Mouse (Mus musculus) kidney, adult 2 months (tissue): Measurements from ENCODE around the gene Smox. TPM values are rescaled to one million over a fixed set of nuclear protein-coding genes. Genes with fewer than 3 reads are reported as not detected.

Source experiments
- DNase-seq: peaks from one replicate; pipeline ENCODE4 v3.0.0; 2021
- H3K27ac ChIP-seq: fragments of 200-500 bp; 2 replicates; pipeline ENCODE4 v1.5.1; 2012; ENCODE audit warnings: low read depth, low read length, control low read depth, inconsistent platforms; ENCODE audit not compliant: insufficient read depth
- H3K27me3 ChIP-seq: fragments of 200-500 bp; replicated peaks from 2 replicates; pipeline ENCODE4 v1.6.1; 2012; ENCODE audit warnings: mild to moderate bottlenecking, moderate library complexity, low read length, inconsistent platforms; ENCODE audit not compliant: control insufficient read depth, insufficient read depth
- H3K36me3 ChIP-seq: fragments of 200-500 bp; 2 replicates; pipeline ENCODE4 v1.6.1; 2012; ENCODE audit warnings: mild to moderate bottlenecking, moderate library complexity, low read length, inconsistent platforms; ENCODE audit not compliant: control insufficient read depth, insufficient read depth
- H3K4me1 ChIP-seq: fragments of 200-500 bp; 2 replicates; pipeline ENCODE4 v1.6.1; 2011; ENCODE audit warnings: low read length; ENCODE audit not compliant: control insufficient read depth, insufficient read depth
- H3K4me3 ChIP-seq: fragments of 200-500 bp; 2 replicates; pipeline ENCODE4 v1.5.1; 2011; ENCODE audit warnings: mild to moderate bottlenecking, low read depth, low read length, control low read depth; ENCODE audit not compliant: insufficient read depth
- CTCF ChIP-seq: fragments of 200-500 bp; conservative IDR thresholded peaks from 2 replicates; pipeline ENCODE4 v1.5.1; 2011; ENCODE audit warnings: low read depth, mild to moderate bottlenecking, control low read depth, low read length, moderate library complexity, mixed read lengths; ENCODE audit not compliant: insufficient read depth, insufficient read length
- POLR2A ChIP-seq: fragments of 200-500 bp; IDR thresholded peaks from one replicate; pipeline ENCODE4 v1.6.1; 2011; ENCODE audit warnings: low read depth, low read length, control low read depth
- WGBS: fragments of 180-500 bp; shearing (Covaris S2); methylation state at CpG from one replicate; pipeline ENCODE4 v1.1.7; 2018; 5-methylcytosine and 5-hydroxymethylcytosine counted together
- polyA plus RNA-seq: library from polyadenylated mRNA; depleted of rRNA; stranded (reverse); fragments of >200 nt; gene quantifications from 2 replicates; pipeline ENCODE4 v1.2.3, GENCODE M21; 2012

Gene Smox
- polyA plus RNA-seq, 1 experiment, result 12.5 TPM

DNA sequence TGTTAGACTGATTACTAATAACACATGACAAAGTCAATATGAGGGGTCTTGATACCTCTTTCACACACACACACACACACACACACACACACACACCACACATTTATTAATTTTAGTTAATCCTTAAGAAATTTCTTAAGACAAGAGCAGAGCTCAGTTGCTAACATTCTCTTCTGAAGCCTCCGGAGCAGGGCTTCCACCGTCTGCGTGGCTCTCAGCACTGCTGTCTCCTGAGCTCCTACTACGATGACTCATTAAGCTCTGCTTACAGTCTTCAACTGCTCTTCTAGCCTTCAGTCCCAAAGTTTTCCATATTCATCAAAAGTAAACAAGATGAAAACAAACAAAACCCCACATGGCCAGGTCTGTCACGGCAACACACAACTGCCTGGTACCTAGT lies 40.8 kb upstream of the Smox start:
- H3K36me3 ChIP-seq, result no peaks in the 10 kb centered on the region
- no peaks in the 10 kb centered on the region for H3K4me1 ChIP-seq
- H3K27ac ChIP-seq, result no peak overlapping the region
- H3K4me3 ChIP-seq, result no peak overlapping the region
- no peak for DNase-seq
- H3K27me3 ChIP-seq, result no peaks in the 10 kb centered on the region
- 96% methylated on average over 5 of the region's 5 CpGs for whole genome bisulfite sequencing
- TF ChIP-seq CTCF, result no peak
- no peak for TF ChIP-seq POLR2A

- TF ChIP-seq CTCF, result no peak
- TF ChIP-seq POLR2A, result no peak
- peak; percentile 21 for DNase-seq
- H3K27ac ChIP-seq, result no peak overlapping the region
- no peaks in the 10 kb centered on the region for H3K27me3 ChIP-seq
- no peak overlapping the region for H3K4me3 ChIP-seq
- H3K4me1 ChIP-seq, result no peaks in the 10 kb centered on the region
- WGBS, result 61% methylated on average over 7 of the region's 7 CpGs
- H3K36me3 ChIP-seq, result no peaks in the 10 kb centered on the region
Measured at GRCm38 (mm10) chr2:131457728-131458127, 33.6 kb upstream of the Smox start.

GRCm38 (mm10) chr2:131460946-131461682 lies 30.2 kb upstream of the Smox start:
- WGBS, result 71% methylated on average over 9 of the region's 9 CpGs

GRCm38 (mm10) chr2:131462991-131463390 lies 28.3 kb upstream of the Smox start:
- DNase-seq, result no peak
- H3K4me1 ChIP-seq, result no peaks in the 10 kb centered on the region
- no peak overlapping the region for H3K27ac ChIP-seq
- no peak overlapping the region for H3K4me3 ChIP-seq
- H3K36me3 ChIP-seq, result no peaks in the 10 kb centered on the region
- WGBS, result 84% methylated on average over 4 of the region's 4 CpGs
- TF ChIP-seq POLR2A (no peak), CTCF (no peak)
- H3K27me3 ChIP-seq, result no peaks in the 10 kb centered on the region

More at GRCm38 (mm10) chr2:131460946-131461682, 30.2 kb upstream of the Smox start:
- Histone ChIP-seq H3K36me3 (no peaks in the 10 kb centered on the region), H3K27me3 (no peaks in the 10 kb centered on the region), H3K4me3 (no peak overlapping the region), H3K4me1 (no peaks in the 10 kb centered on the region), H3K27ac (peak overlapping the region; percentile 30)
- peak; percentile 72 for DNase-seq
- no peak for TF ChIP-seq POLR2A
- TF ChIP-seq CTCF, result no peak

- TF ChIP-seq CTCF, result no peak
- no peak for TF ChIP-seq POLR2A
- no peak for DNase-seq
- Histone ChIP-seq H3K27ac (no peak overlapping the region), H3K36me3 (no peaks in the 10 kb centered on the region), H3K4me1 (no peaks in the 10 kb centered on the region), H3K27me3 (no peaks in the 10 kb centered on the region), H3K4me3 (no peak overlapping the region)
- WGBS, result 98% methylated on average over 2 of the region's 2 CpGs
Measured at GRCm38 (mm10) chr2:131464147-131464546, 27.1 kb upstream of the Smox start.

GRCm38 (mm10) chr2:131466732-131467131 lies 24.6 kb upstream of the Smox start:
- H3K36me3 ChIP-seq, result no peaks in the 10 kb centered on the region
- WGBS, result 62% methylated on average over 2 of the region's 2 CpGs
- TF ChIP-seq CTCF, result no peak
- TF ChIP-seq POLR2A, result no peak

GRCm38 (mm10) chr2:131469916-131470315 lies 21.4 kb upstream of the Smox start:
- no peaks in the 10 kb centered on the region for H3K36me3 ChIP-seq
- DNase-seq, result no peak
- WGBS, result 54% methylated on average over 1 of the region's 1 CpGs

More at GRCm38 (mm10) chr2:131466732-131467131, 24.6 kb upstream of the Smox start:
- DNase-seq, result no peak
- Histone ChIP-seq H3K27ac (no peak overlapping the region), H3K27me3 (no peaks in the 10 kb centered on the region), H3K4me3 (no peak overlapping the region), H3K4me1 (no peaks in the 10 kb centered on the region)

More at GRCm38 (mm10) chr2:131469916-131470315, 21.4 kb upstream of the Smox start:
- H3K27ac ChIP-seq, result no peak overlapping the region
- H3K4me3 ChIP-seq, result no peak overlapping the region
- H3K4me1 ChIP-seq, result no peaks in the 10 kb centered on the region
- H3K27me3 ChIP-seq, result no peaks in the 10 kb centered on the region
- TF ChIP-seq POLR2A (no peak), CTCF (no peak)
